Mouse (Mus musculus): Measurements from ENCODE around the gene Aasdh.
"Not testable (repeated sequence)": the region's sequence is repeated elsewhere in the genome, so short reads cannot be mapped to it uniquely, and the experiment has no call there.

Aasdh gene

GRCm38 (mm10) chr5:76905405-76906154 is at the start of gene Aasdh:
Gene Aasdh, minus strand, starts transcription at chr5:76905514.
- DNase-seq, result peak; percentile 91 to 96

GRCm38 (mm10) chr5:76954271-76954900 is 49.1 kb upstream of the Aasdh start:
- DNase-seq, result no peak

GRCm38 (mm10) chr5:76953794-76954193 is 48.5 kb upstream of the Aasdh start:
- DNase-seq, result no peak

- no peak for DNase-seq
These were observed 47.1 kb upstream of the Aasdh start for GRCm38 (mm10) chr5:76952112-76953040.

GRCm38 (mm10) chr5:76951106-76952027 is 46.1 kb upstream of the Aasdh start, which contains the start of the genes Paics and Ppat:
Gene Paics, plus strand, starts transcription at chr5:76951307.
Gene Ppat, minus strand, starts transcription at chr5:76951578.
- peak; percentile 96 to 97 for DNase-seq

GRCm38 (mm10) chr5:76950343-76951105 is 45.2 kb upstream of the Aasdh start:
- DNase-seq, result no peak

GRCm38 (mm10) chr5:76947758-76948157 is 42.4 kb upstream of the Aasdh start:
- DNase-seq, result no peak

- no peak for DNase-seq
These were observed 41.8 kb upstream of the Aasdh start for GRCm38 (mm10) chr5:76947142-76947541.

- no peak for DNase-seq
These were observed 40.3 kb upstream of the Aasdh start for GRCm38 (mm10) chr5:76945678-76946033.

GRCm38 (mm10) chr5:76944965-76945677 is 39.8 kb upstream of the Aasdh start:
- DNase-seq, result no peak

- no peak for DNase-seq
These were observed 37.2 kb upstream of the Aasdh start for GRCm38 (mm10) chr5:76942505-76942904.

GRCm38 (mm10) chr5:76941975-76942374 is 36.7 kb upstream of the Aasdh start:
- no peak for DNase-seq

GRCm38 (mm10) chr5:76939717-76940116 is 34.4 kb upstream of the Aasdh start:
- no peak for DNase-seq

- no peak for DNase-seq
These were observed 24.0 kb upstream of the Aasdh start for GRCm38 (mm10) chr5:76929180-76929877.

- DNase-seq, result no peak
These were observed 23.0 kb upstream of the Aasdh start for GRCm38 (mm10) chr5:76928124-76928832.

- DNase-seq, result no peak
These were observed 19.0 kb upstream of the Aasdh start for GRCm38 (mm10) chr5:76924296-76924695.

GRCm38 (mm10) chr5:76923428-76923827 is 18.1 kb upstream of the Aasdh start:
- no peak for DNase-seq

GRCm38 (mm10) chr5:76922833-76923232 is 17.5 kb upstream of the Aasdh start:
- no peak for DNase-seq

- DNase-seq, result not testable (repeated sequence)
These were observed 7.2 kb upstream of the Aasdh start for GRCm38 (mm10) chr5:76912522-76912921.
